ENCODE assay signal across 8 mouse cellular contexts in the genomic region with DNA sequence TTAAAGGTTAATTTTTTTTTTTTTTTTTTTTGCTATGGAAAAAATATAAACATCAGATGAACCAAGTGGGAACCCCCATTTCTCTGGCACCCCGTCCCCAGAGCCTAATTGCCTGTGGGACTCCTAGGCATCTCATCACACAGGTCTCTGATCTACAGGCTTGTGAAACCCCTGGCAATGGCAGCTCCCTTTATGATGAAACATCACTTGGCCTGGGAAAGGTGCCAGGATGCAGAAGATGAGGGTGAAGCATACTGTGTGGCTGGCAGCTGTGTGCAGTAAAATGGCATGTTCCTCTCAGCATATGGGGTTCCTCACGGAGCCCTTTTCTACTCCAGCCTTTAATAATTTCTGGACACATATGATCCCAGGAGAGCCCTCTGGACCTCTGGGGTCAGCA. TPM values are rescaled to one million over a fixed set of nuclear protein-coding genes. Genes with fewer than 3 reads are reported as not detected.
DNase-seq lines count a peak whose midpoint lies in the region; ATAC-seq and TF ChIP-seq lines count a peak whose summit lies in the region.

No protein-coding gene starts in this region.

- no peak overlapping the region for H3K4me3 ChIP-seq in lung, embryonic 14.5 days (ENCODE audit: low read depth, low read length)

- no peak overlapping the region for H3K4me2 ChIP-seq in lung, embryonic 14.5 days

- no peaks in the 10 kb centered on the region for H3K27me3 ChIP-seq in lung, embryonic 14.5 days (ENCODE audit: insufficient read depth, low read length)

- H3K9me3 ChIP-seq in lung, embryonic 14.5 days (ENCODE audit: low read depth, low read length) = no peaks in the 10 kb centered on the region

- WGBS in lung, embryonic 14.5 days = 40% methylated on average over 2 of the region's 2 CpGs

- H3K27ac ChIP-seq in lung, embryonic 14.5 days (ENCODE audit: low read depth) = no peak overlapping the region

- no peak for TF ChIP-seq CTCF in lung, embryonic 14.5 days (IDR thresholded peaks at IDR 0.05; ENCODE audit: low read depth)

- no peaks in the 10 kb centered on the region for H3K4me1 ChIP-seq in lung, embryonic 14.5 days (ENCODE audit: insufficient read depth)

- H3K36me3 ChIP-seq in lung, embryonic 14.5 days (ENCODE audit: insufficient read depth) = no peaks in the 10 kb centered on the region

- DNase-seq in kidney, postnatal 14 days = peak; percentile 28
- no peak for DNase-seq in kidney, adult 11 months
- DNase-seq in adrenal gland, adult 8-10 months = peak; percentile 52
- DNase-seq in cerebellum, postnatal 36 days = peak; percentile 51 to 72
- peak; percentile 75 for DNase-seq in lung, embryonic 14.5 days
- no peak for DNase-seq in thymus, postnatal 10 days (ENCODE audit: low spot score in 2 of 2)
- no peak for DNase-seq in ovary, postnatal 10 days (ENCODE audit: low spot score)

- H3K9ac ChIP-seq in lung, embryonic 14.5 days = no peak overlapping the region

- ATAC-seq in lung, embryonic 14.5 days (ENCODE audit: insufficient read depth) = peak; percentile 70; the same call in 1 of the 2 replicates
- no peak for ATAC-seq in megakaryocyte progenitor cell, adult 5-6 weeks (replicated peaks; ENCODE audit: poor library complexity)

RNA-seq across cellular contexts. Expression of a gene that starts 40.3 kb away (rescaled TPM):
- total RNA-seq in adrenal gland, adult 8-10 months (2022) = 10 to 100 TPM; 49.7 to 96.7 (median 68.1) TPM
- 19.6 and 21.9 TPM in 2 replicates for polyA plus RNA-seq in lung, embryonic 14.5 days (2014; fragmentation: Nextera tagmentation; extraction: Ambion mirVana)
- total RNA-seq in megakaryocyte progenitor cell, adult 5-6 weeks (2015) = 24.5 and 27.4 TPM in 2 replicates
- total RNA-seq in megakaryocyte progenitor cell, adult 5-6 weeks (2017) = 16.4 and 16.5 TPM in 2 replicates

Comparison
In these comparisons a context has a peak if more than half of its experiments do, and no peak if none do; other contexts are left out.
1. DNase-seq: peak in kidney, postnatal 14 days (single experiment), adrenal gland, adult 8-10 months (single experiment), cerebellum, postnatal 36 days (2 of 2) and lung, embryonic 14.5 days (single experiment); none in kidney, adult 11 months (single experiment), thymus, postnatal 10 days (0 of 2) and ovary, postnatal 10 days (single experiment).